Mouse (Mus musculus) limb, embryonic 10.5 days (tissue): ENCODE data around the gene Drc3. TPM values are rescaled to one million over a fixed set of nuclear protein-coding genes. Genes with fewer than 3 reads are reported as not detected.

ENCODE experiments used
- DNase-seq: peaks from one replicate; pipeline ENCODE4 v3.0.0-alpha.2; 2017; ENCODE audit warnings: low spot score
- H3K27ac ChIP-seq: fragments of 300-500 bp; sonication (generic); 2 replicates; pipeline ENCODE4 v1.5.1; 2016; ENCODE audit warnings: mild to moderate bottlenecking
- H3K27me3 ChIP-seq: fragments of 300-500 bp; sonication (generic); 2 replicates; pipeline ENCODE4 v1.6.1; 2016; ENCODE audit warnings: low read depth, mild to moderate bottlenecking; ENCODE audit not compliant: poor library complexity, severe bottlenecking
- H3K36me3 ChIP-seq: fragments of 300-500 bp; sonication (generic); 2 replicates; pipeline ENCODE4 v1.6.1; 2016; ENCODE audit warnings: mild to moderate bottlenecking, moderate library complexity
- H3K4me1 ChIP-seq: fragments of 300-500 bp; sonication (generic); 2 replicates; pipeline ENCODE4 v1.6.1; 2016
- H3K4me3 ChIP-seq: fragments of 300-500 bp; sonication (generic); 2 replicates; pipeline ENCODE4 v1.5.1; 2016; ENCODE audit warnings: mild to moderate bottlenecking, moderate library complexity
- H3K9me3 ChIP-seq: fragments of 300-500 bp; sonication (generic); replicated peaks from 2 replicates; pipeline ENCODE4 v1.6.1; 2016; ENCODE audit warnings: mild to moderate bottlenecking
- WGBS: fragments of 180-500 bp; shearing (Covaris S2); methylation state at CpG from one replicate; pipeline ENCODE4 v1.1.7; 2016; 5-methylcytosine and 5-hydroxymethylcytosine counted together
- polyA plus RNA-seq: library from polyadenylated mRNA; unstranded; fragments of >200 nt; fragmentation: Nextera tagmentation; extraction: Ambion mirVana; gene quantifications from 2 replicates; pipeline ENCODE4 v1.2.1, GENCODE M21; 2016

The Drc3 gene
- polyA plus RNA-seq, 1 experiment from 2014 or later, result 1.1 TPM

GRCm38 (mm10) chr11:60351388-60351787, 1.7 kb upstream of the Drc3 start:
- Histone ChIP-seq H3K4me1 (peaks cover 19% of the 10 kb centered on the region), H3K27me3 (no peaks in the 10 kb centered on the region), H3K27ac (no peak overlapping the region), H3K4me3 (0 out of 2 replicates have a peak overlapping the region, but pooled peaks have one; percentile 81), H3K9me3 (no peaks in the 10 kb centered on the region), H3K36me3 (no peaks in the 10 kb centered on the region)
- DNase-seq, result no peak
- 66% methylated on average over 2 of the region's 2 CpGs for WGBS

DNA sequence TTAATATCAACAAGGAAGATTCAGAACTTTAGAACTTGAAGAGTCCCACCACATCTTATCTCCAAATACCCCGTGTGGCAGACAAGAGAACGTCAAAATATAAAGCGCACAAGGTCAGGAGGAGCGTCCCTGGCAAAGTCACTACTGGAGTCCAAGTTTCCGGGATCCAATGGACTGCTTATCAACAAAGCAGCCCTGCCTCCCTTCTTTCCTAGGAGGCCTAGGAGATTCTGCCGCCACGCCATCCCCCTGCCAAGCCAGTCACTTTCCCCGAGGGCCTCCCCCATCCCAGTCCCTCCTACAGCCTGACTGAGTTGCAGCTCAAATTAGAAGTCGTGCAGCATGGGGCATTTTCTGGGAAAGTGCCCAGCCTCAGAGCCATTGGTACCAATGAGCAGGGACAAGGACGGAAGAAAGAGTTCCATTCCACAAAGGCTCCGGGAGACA, 1.2 kb upstream of the Drc3 start:
- WGBS, result 29% methylated on average over 11 of the region's 11 CpGs
- DNase-seq, result no peak

GRCm38 (mm10) chr11:60355952-60356351, 2.8 kb downstream of the Drc3 start:
- H3K4me3 ChIP-seq, result no peak overlapping the region
- H3K27me3 ChIP-seq, result no peaks in the 10 kb centered on the region

More for the DNA sequence above, 1.2 kb upstream of the Drc3 start:
- no peaks in the 10 kb centered on the region for H3K27me3 ChIP-seq
- H3K36me3 ChIP-seq, result no peaks in the 10 kb centered on the region
- H3K9me3 ChIP-seq, result no peaks in the 10 kb centered on the region
- H3K27ac ChIP-seq, result peak overlapping the region; percentile 79
- H3K4me3 ChIP-seq, result peak overlapping the region; percentile 81
- H3K4me1 ChIP-seq, result peaks cover 19% of the 10 kb centered on the region

DNA sequence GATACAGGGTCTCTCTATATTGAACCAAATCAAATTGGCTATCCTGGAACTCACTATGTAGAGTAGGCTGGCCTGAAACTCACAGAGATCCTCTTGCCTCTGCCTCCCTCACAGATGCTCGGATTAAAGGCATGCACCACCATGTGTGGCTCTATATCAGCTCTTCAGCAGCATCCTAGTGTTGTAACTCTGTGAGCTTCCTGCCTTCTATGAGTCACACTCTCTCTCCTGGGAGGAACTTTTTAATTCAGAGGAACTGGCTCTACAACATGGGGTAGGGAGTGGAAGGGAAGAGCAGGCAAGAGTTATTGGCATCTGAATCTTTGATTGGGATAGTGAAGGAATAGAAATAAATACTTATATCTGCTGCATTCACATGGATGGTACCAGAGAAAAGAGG, 4.0 kb downstream of the Drc3 start:
- H3K27me3 ChIP-seq, result no peaks in the 10 kb centered on the region
- H3K4me3 ChIP-seq, result no peak overlapping the region
- no peak for DNase-seq
- no peaks in the 10 kb centered on the region for H3K36me3 ChIP-seq
- H3K4me1 ChIP-seq, result peaks cover 12% of the 10 kb centered on the region
- no peaks in the 10 kb centered on the region for H3K9me3 ChIP-seq
- 69% methylated on average over 1 of the region's 1 CpGs for WGBS
- no peak overlapping the region for H3K27ac ChIP-seq

More at GRCm38 (mm10) chr11:60355952-60356351, 2.8 kb downstream of the Drc3 start:
- no peak overlapping the region for H3K27ac ChIP-seq
- peaks cover 19% of the 10 kb centered on the region for H3K4me1 ChIP-seq
- DNase-seq, result no peak
- H3K9me3 ChIP-seq, result no peaks in the 10 kb centered on the region
- no peaks in the 10 kb centered on the region for H3K36me3 ChIP-seq
- 92% methylated on average over 2 of the region's 2 CpGs for WGBS

- H3K27me3 ChIP-seq, result no peaks in the 10 kb centered on the region
- H3K4me1 ChIP-seq, result peaks cover 3% of the 10 kb centered on the region; the same call in 1 of the 2 replicates
- H3K36me3 ChIP-seq, result no peaks in the 10 kb centered on the region
- 89% methylated on average over 7 of the region's 7 CpGs for WGBS
- no peak for DNase-seq
- H3K9me3 ChIP-seq, result no peaks in the 10 kb centered on the region
- no peak overlapping the region for H3K4me3 ChIP-seq
- H3K27ac ChIP-seq, result no peak overlapping the region
Measured at GRCm38 (mm10) chr11:60358548-60358947, 5.4 kb downstream of the Drc3 start.

- Histone ChIP-seq H3K4me3 (no peak overlapping the region), H3K27me3 (no peaks in the 10 kb centered on the region), H3K27ac (no peak overlapping the region), H3K4me1 (no peaks in the 10 kb centered on the region), H3K36me3 (no peaks in the 10 kb centered on the region), H3K9me3 (no peaks in the 10 kb centered on the region)
- DNase-seq, result no peak
- WGBS, result 76% methylated on average over 5 of the region's 5 CpGs
Measured at GRCm38 (mm10) chr11:60359138-60359537, 6.0 kb downstream of the Drc3 start.

DNA sequence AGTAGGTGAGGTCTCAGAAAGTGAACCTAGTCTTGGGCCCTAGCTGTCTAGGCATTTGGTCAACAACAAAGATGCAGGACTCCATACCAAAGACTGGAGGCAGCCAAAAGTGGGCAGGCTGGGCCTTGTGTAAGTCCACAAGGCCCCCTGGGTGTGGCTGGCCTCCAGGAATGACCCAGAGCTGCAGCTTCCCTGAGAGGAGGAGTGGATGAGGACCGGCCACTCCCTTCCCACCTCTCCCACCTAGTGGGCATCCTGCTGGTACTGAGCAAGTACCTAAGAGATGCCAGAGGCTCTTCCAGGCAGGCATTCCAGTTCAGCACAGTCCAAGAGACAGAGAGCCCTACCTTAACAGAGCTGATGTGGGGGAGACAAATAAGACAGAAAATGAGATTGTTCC, 6.8 kb downstream of the Drc3 start:
- Histone ChIP-seq H3K36me3 (no peaks in the 10 kb centered on the region), H3K27ac (no peak overlapping the region), H3K9me3 (no peaks in the 10 kb centered on the region), H3K27me3 (no peaks in the 10 kb centered on the region), H3K4me3 (no peak overlapping the region), H3K4me1 (no peaks in the 10 kb centered on the region)
- 79% methylated on average over 1 of the region's 1 CpGs for WGBS
- no peak for DNase-seq

GRCm38 (mm10) chr11:60360631-60361201, 7.6 kb downstream of the Drc3 start:
- Histone ChIP-seq H3K27ac (no peak overlapping the region), H3K4me1 (peaks cover 3% of the 10 kb centered on the region), H3K9me3 (no peaks in the 10 kb centered on the region), H3K27me3 (no peaks in the 10 kb centered on the region), H3K4me3 (no peak overlapping the region), H3K36me3 (no peaks in the 10 kb centered on the region)
- DNase-seq, result no peak
- 82% methylated on average over 5 of the region's 5 CpGs for WGBS

GRCm38 (mm10) chr11:60366239-60367019, 13.3 kb downstream of the Drc3 start:
- Histone ChIP-seq H3K4me3 (peak overlapping the region; percentile 18), H3K27ac (peak overlapping the region; percentile 79), H3K27me3 (no peaks in the 10 kb centered on the region), H3K36me3 (no peaks in the 10 kb centered on the region), H3K9me3 (no peaks in the 10 kb centered on the region), H3K4me1 (peaks cover 20% of the 10 kb centered on the region)
- 23% methylated on average over 16 of the region's 16 CpGs for WGBS
- peak; percentile 53 for DNase-seq

DNA sequence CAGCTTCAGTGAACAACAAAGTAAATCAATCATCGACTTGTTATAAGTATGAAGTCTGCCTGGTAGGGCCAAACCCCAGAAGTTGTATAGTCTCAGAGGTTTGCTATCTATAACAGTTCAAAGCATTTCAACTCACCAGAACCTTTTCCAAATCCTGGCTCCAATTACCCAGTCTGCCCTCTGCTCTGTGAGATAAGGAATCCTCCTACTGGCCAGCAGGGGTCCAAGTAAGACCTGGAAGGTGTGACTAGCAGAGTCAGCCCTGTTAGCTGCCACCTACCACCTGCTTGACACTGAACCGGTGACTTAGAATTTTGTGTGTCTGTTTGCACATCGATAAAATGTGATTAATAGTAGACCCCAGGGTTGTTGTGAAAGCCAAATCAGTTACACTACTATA, 14.1 kb downstream of the Drc3 start:
- DNase-seq, result no peak
- no peaks in the 10 kb centered on the region for H3K27me3 ChIP-seq
- H3K4me1 ChIP-seq, result peaks cover 20% of the 10 kb centered on the region
- 76% methylated on average over 3 of the region's 3 CpGs for WGBS
- H3K36me3 ChIP-seq, result no peaks in the 10 kb centered on the region
- H3K9me3 ChIP-seq, result no peaks in the 10 kb centered on the region
- H3K27ac ChIP-seq, result no peak overlapping the region
- no peak overlapping the region for H3K4me3 ChIP-seq

DNA sequence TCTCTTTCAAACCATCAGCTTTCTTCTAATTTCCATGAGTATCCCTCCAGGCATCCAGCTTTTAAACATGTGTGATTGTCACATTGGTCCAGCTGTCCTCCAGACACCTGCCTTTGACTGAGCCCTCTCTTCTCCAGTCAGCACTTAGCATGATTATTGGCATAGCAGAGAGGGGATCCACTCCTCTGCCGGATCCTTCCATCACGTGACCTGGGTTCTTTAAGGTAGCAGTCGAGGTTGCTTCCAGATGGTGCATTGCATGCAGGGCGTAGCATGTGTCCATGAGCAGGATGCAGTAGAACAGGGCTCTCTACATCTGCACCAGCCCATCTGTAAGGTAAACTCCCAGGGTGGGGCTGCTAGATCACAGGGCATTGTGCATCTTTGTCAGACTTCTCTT, 15.8 kb downstream of the Drc3 start:
- DNase-seq, result no peak
- no peak overlapping the region for H3K27ac ChIP-seq
- H3K4me1 ChIP-seq, result peaks cover 20% of the 10 kb centered on the region
- H3K4me3 ChIP-seq, result no peak overlapping the region
- no peaks in the 10 kb centered on the region for H3K27me3 ChIP-seq
- H3K9me3 ChIP-seq, result no peaks in the 10 kb centered on the region
- no peaks in the 10 kb centered on the region for H3K36me3 ChIP-seq
- 73% methylated on average over 4 of the region's 4 CpGs for WGBS

GRCm38 (mm10) chr11:60369448-60369847, 16.3 kb downstream of the Drc3 start:
- WGBS, result 58% methylated on average over 4 of the region's 4 CpGs

DNA sequence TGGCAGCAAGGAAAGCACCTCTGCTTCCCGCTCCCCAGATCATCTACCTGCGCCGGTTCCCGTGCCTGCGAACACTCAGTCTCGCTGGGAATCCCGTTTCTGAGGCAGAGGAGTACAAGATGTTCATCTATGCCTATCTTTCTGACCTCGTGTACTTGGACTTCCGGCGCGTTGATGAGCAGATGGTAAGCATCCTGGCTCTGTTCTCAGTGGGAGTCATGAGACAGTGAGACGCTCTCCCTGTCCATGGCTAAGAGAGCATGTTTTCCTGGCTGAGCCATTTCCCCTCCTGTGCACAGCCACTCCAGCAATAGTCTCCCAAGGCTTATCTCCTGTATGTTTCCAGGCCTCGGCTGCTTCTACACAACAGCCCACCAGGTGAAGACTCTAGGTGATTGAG, 17.3 kb downstream of the Drc3 start:
- 88% methylated on average over 13 of the region's 13 CpGs for WGBS
- Histone ChIP-seq H3K27me3 (no peaks in the 10 kb centered on the region), H3K9me3 (no peaks in the 10 kb centered on the region), H3K36me3 (no peaks in the 10 kb centered on the region), H3K27ac (no peak overlapping the region), H3K4me1 (peaks cover 23% of the 10 kb centered on the region), H3K4me3 (no peak overlapping the region)
- DNase-seq, result no peak

More at GRCm38 (mm10) chr11:60369448-60369847, 16.3 kb downstream of the Drc3 start:
- H3K27ac ChIP-seq, result no peak overlapping the region
- no peaks in the 10 kb centered on the region for H3K36me3 ChIP-seq
- DNase-seq, result no peak
- no peaks in the 10 kb centered on the region for H3K27me3 ChIP-seq
- no peak overlapping the region for H3K4me3 ChIP-seq
- no peaks in the 10 kb centered on the region for H3K9me3 ChIP-seq
- peaks cover 20% of the 10 kb centered on the region for H3K4me1 ChIP-seq
